In the genomic region with DNA sequence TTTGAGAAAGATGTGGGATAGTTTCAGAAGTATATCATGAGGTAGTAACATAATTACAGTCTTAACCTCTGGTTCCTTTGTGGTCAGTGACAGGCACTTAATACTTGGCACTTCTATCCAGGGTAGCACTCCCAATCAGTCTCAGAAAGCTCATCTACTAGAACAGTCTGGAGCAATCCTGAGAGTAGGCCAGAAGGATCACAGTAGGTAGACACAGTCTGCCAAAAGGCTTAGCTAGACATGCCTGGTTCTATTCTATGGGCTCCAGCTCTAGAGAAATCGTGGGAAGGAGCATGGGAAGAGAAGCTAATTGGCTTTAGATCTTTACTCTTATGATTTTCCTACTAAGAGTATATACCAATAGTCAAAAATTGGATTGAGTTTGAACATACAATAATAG, we compare ENCODE assay signal across 5 mouse cellular contexts.
"Had no signal": no experiment of that assay in that cellular context is flagged by ENCODE, and none has a peak within 500 bp of the region (broad histone marks: within the 10 kb centered on the region; RNA-seq: fewer than 3 reads in every experiment).

No protein-coding gene starts in this region.

- DNase-seq: kidney, postnatal 25 days; lung, postnatal 14 days; right cerebral cortex, adult 18-20 months; right cerebral cortex, postnatal 25 days; thymus, postnatal 4 days had no signal
